Mouse (Mus musculus) thymus, postnatal 0 days (tissue): ENCODE data around the gene Rora. TPM values are rescaled to one million over a fixed set of nuclear protein-coding genes. Genes with fewer than 3 reads are reported as not detected.

ENCODE experiments used
- DNase-seq: peaks from one replicate; pipeline ENCODE4 v3.0.0-alpha.2; 2015; ENCODE audit warnings: low spot score
- polyA plus RNA-seq: library from polyadenylated mRNA; unstranded; fragments of >200 nt; fragmentation: Nextera tagmentation; extraction: Ambion mirVana; gene quantifications from 2 replicates; pipeline ENCODE4 v1.2.1, GENCODE M21; 2015

Rora gene
- polyA plus RNA-seq, 1 experiment from 2014 or later = 5.2 TPM

GRCm38 (mm10) chr9:69377654-69378045 is 724.1 kb downstream of the Rora start:
- no peak for DNase-seq

- DNase-seq = no peak
These were observed 727.0 kb downstream of the Rora start for GRCm38 (mm10) chr9:69380546-69380945.

GRCm38 (mm10) chr9:69381741-69382140 is 728.2 kb downstream of the Rora start:
- peak; percentile 29 for DNase-seq

- no peak for DNase-seq
These were observed 730.9 kb downstream of the Rora start for GRCm38 (mm10) chr9:69384475-69384874.

GRCm38 (mm10) chr9:69384905-69385304 is 731.3 kb downstream of the Rora start:
- no peak for DNase-seq

- DNase-seq = no peak
These were observed 733.7 kb downstream of the Rora start for GRCm38 (mm10) chr9:69387296-69387695.

GRCm38 (mm10) chr9:69390631-69391030 is 737.0 kb downstream of the Rora start:
- no peak for DNase-seq

GRCm38 (mm10) chr9:69394234-69394633 is 740.6 kb downstream of the Rora start:
- no peak for DNase-seq

- DNase-seq = no peak
These were observed 743.8 kb downstream of the Rora start for GRCm38 (mm10) chr9:69397432-69397759.

- peak; percentile 81 for DNase-seq
These were observed 744.3 kb downstream of the Rora start, which contains the start of gene Ice2 for GRCm38 (mm10) chr9:69397760-69398452. Ice2 (plus strand) TSS chr9:69397906.

- DNase-seq = peak; percentile 32
These were observed 744.9 kb downstream of the Rora start for GRCm38 (mm10) chr9:69398453-69398850.

- no peak for DNase-seq
These were observed 751.1 kb downstream of the Rora start for GRCm38 (mm10) chr9:69404671-69405070.

- DNase-seq = peak; percentile 45
These were observed 765.9 kb downstream of the Rora start for GRCm38 (mm10) chr9:69419476-69419875.

- DNase-seq = no peak
These were observed 776.9 kb downstream of the Rora start for GRCm38 (mm10) chr9:69430531-69430930.

GRCm38 (mm10) chr9:69431863-69432555 is 778.4 kb downstream of the Rora start:
- DNase-seq = no peak

GRCm38 (mm10) chr9:69435194-69435593 is 781.6 kb downstream of the Rora start:
- no peak for DNase-seq

- no peak for DNase-seq
These were observed 782.1 kb downstream of the Rora start for GRCm38 (mm10) chr9:69435662-69436061.
